Mouse (Mus musculus) Patski (cell line): ENCODE data around the gene Ctsc. TPM values are rescaled to one million over a fixed set of nuclear protein-coding genes. Genes with fewer than 3 reads are reported as not detected.

Experiments used
- ATAC-seq: fragments of 100-300 bp; one replicate; pipeline ENCODE4 v1.8.0; 2021
- CTCF ChIA-PET: fragments of 350-600 bp; sonication (Branson Sonifier 250); formaldehyde crosslinking; loops from one replicate; lab custom pipeline; 2022; ENCODE audit warnings: inconsistent platforms; lab: Charles Lee
- POLR2A ChIA-PET: fragments of 350-600 bp; sonication (Branson Sonifier 250); formaldehyde crosslinking; loops from one replicate; lab custom pipeline; 2022; ENCODE audit warnings: antibody characterized with exemption, inconsistent platforms; lab: Charles Lee
- DNase-seq: peaks from one replicate; pipeline ENCODE4 v3.0.0-alpha.2; 2011; ENCODE audit warnings: low read depth, low spot score
- H3K27me3 ChIP-seq: fragments of 371-371 bp; one replicate; pipeline ENCODE4 v1.5.1; 2021
- CTCF ChIP-seq: fragments of 100-300 bp; IDR thresholded peaks from one replicate; pipeline ENCODE4 v1.5.1; 2021
- in situ Hi-C: fragments of 300-500 bp; cut with MboI; formaldehyde crosslinking; loops from 3 replicates; pipeline ENCODE4 v1.11.1; 2018; ENCODE audit warnings: low pct_unique_long_range_greater_than_20kb, mixed read lengths
- polyA plus RNA-seq: library from polyadenylated mRNA; unstranded; gene quantifications from one replicate; pipeline ENCODE4 v1.2.3, GENCODE M21; 2021

Ctsc gene
- polyA plus RNA-seq, 1 experiment from 2014 or later: 24.7 TPM

GRCm38 (mm10) chr7:88320628-88321336 is 42.9 kb downstream of the Ctsc start:
- ATAC-seq (no peak), DNase-seq (no peak)
- POLR2A ChIA-PET: no interaction called here
- TF ChIP-seq CTCF: no peak
- CTCF ChIA-PET: interaction anchor here (1.9 kb wide), 1 partner anchor 25 kb away, joined by 4 read pairs; no protein-coding TSS in a partner anchor
- in situ Hi-C loops: no loop called here
- H3K27me3 ChIP-seq: no peaks in the 10 kb centered on the region

- TF ChIP-seq CTCF: no peak
- ChIA-PET CTCF (interaction anchor here (1.2 kb wide), 1 partner anchor 66 kb away, joined by 3 read pairs; no protein-coding TSS in a partner anchor), POLR2A (no interaction called here)
- ATAC-seq: no peak
- H3K27me3 ChIP-seq: no peaks in the 10 kb centered on the region
- in situ Hi-C loops: no loop called here
- no peak for DNase-seq
These were observed 44.5 kb downstream of the Ctsc start for GRCm38 (mm10) chr7:88322431-88322830.

GRCm38 (mm10) chr7:88327495-88327894 is 49.6 kb downstream of the Ctsc start:
- DNase-seq: no peak
- no peak for ATAC-seq
- no peaks in the 10 kb centered on the region for H3K27me3 ChIP-seq
- in situ Hi-C loops: no loop called here
- CTCF ChIA-PET: interaction anchor here (1.5 kb wide), 1 partner anchor 16 kb away, joined by 4 read pairs; no protein-coding TSS in a partner anchor
- POLR2A ChIA-PET: no interaction called here
- TF ChIP-seq CTCF: no peak

- peak; percentile 77 for TF ChIP-seq CTCF
- DNase-seq: no peak
- ChIA-PET POLR2A (no interaction called here), CTCF (no interaction called here)
- no peak for ATAC-seq
- in situ Hi-C loops: loop anchor here (10.0 kb wide), 1 partner anchor 201 kb away; no protein-coding TSS in a partner anchor
- no peaks in the 10 kb centered on the region for H3K27me3 ChIP-seq
These were observed 65.9 kb downstream of the Ctsc start for GRCm38 (mm10) chr7:88343828-88344227.

DNA sequence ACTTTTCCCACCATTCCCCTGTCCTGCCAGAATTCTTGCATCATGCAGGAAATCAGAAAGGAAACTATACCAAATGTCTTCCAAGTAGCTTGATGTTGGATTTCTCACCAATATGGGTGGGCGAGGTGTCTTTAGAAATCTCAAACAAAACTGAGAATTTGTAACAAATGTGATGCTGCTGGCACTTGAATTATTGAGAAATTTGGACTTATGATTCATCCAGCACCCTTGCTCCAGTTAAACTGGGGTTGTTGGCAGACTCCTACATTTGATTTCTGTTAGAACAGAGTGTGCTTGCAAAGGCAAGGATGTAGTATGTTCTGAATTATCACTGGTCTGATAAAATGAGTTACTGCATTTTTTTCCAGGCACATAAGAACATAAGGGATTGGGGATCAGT is 68.2 kb downstream of the Ctsc start:
- ChIA-PET CTCF (no interaction called here), POLR2A (no interaction called here)
- H3K27me3 ChIP-seq: no peaks in the 10 kb centered on the region
- no peak for TF ChIP-seq CTCF
- DNase-seq (no peak), ATAC-seq (no peak)
- in situ Hi-C loops: loop anchor here (10.0 kb wide), 1 partner anchor 199 kb away; no protein-coding TSS in a partner anchor

DNA sequence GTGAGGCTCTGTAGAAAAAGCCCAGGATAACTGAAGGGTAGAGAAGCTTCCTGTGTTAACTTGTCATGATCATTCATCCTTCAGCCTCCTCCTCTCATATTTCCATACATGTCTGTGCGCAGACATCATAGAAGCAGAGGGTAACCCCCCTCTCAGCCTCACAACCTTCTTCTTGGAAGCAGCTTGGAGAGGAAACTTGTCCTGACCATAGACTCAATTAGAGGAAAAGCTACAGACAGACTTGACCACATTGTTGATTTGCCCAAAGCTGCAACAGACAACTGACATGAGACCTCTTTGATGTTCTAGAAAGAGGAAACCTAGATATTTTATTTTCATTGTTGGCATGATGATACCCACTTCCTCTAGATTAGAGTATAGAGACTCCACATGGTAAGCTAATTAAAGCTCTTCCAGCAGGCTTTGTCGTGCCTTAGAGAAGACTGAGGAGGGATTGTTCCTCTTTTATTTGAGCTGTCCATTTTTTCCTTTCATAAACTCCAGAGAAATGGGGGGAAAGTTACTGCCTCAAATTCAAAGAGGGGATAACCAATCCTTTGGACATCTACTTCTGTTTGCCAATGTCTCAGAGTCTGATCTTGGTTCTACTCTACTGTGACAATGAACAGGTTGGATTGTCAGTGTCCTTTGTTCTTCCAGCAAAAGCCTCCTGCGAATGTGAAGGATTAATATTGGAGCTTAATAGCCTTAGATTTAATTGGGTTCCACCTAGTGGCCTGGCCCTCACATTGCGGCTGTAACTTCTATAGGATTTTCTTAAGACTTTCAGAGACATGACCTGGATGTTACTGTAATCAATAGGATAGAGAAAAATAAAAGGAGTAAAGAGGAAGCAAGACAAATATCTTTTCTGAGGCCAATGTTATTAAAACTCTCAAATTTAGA is 79.2 kb downstream of the Ctsc start:
- no peak for DNase-seq
- ChIA-PET CTCF (interaction anchor here (0.6 to 1.5 kb wide), 5 partner anchors 15 to 516 kb away, joined by 3 to 4 read pairs (median 3); no protein-coding TSS in a partner anchor), POLR2A (no interaction called here)
- peak; percentile 71 for TF ChIP-seq CTCF
- H3K27me3 ChIP-seq: no peaks in the 10 kb centered on the region
- in situ Hi-C loops: no loop called here
- ATAC-seq: no peak

DNA sequence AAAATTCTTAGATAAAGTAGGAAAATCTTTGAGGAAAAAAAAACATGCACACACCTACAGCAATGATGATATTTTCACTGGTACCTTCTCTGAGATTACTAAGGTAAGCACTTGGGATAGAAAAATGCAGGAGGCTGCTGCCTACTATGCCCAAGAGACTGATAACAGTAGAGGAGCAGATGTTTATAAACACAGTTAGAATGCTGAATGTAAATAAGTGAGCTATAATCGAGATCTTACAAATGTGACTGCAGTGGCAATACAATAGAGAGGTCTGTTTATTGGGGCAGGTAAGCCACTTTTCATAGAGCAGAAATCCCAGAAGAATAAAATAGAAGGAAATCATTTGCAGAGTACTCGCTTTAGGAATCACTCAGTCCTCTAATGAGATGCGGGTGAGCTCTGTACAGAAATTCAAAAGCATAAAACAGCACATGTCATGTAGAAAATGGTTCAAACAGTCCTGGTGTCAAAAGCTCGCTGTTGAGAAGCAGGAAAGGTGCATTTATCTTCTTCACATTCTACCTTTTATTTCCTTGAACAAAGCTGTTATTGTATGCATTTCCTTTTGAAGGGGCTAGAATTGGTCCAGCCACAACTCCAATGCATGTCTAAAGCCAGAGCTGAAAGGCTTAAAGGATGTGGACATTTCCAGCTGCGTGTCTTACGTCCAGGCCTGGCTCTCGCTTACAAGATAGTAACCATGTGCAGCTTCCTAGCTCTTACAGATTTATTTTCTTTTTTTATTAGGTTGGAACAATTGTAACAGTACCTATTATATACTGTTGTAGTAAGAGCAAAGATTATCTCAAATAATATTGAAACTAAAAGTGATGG is 80.4 kb downstream of the Ctsc start:
- ATAC-seq: no peak
- ChIA-PET CTCF (interaction anchor here (0.7 to 1.5 kb wide), 4 partner anchors 16 to 65 kb away, joined by 3 to 4 read pairs (median 3); no protein-coding TSS in a partner anchor), POLR2A (no interaction called here)
- in situ Hi-C loops: no loop called here
- no peaks in the 10 kb centered on the region for H3K27me3 ChIP-seq
- TF ChIP-seq CTCF: no peak
- DNase-seq: no peak

Other genes with a start within 250 kb of the Ctsc start
- 4.0 TPM for gene Rab38, start 152.2 kb downstream of the Ctsc start, polyA plus RNA-seq